Mouse (Mus musculus) spleen, postnatal 36 days (tissue): ENCODE results near the gene Ppia.
A peak's percentile ranks its signal among the peaks of the same experiment; 100 is the strongest.
"Not testable (repeated sequence)": the region's sequence is repeated elsewhere in the genome, so short reads cannot be mapped to it uniquely, and the experiment has no call there.

Experiments
- DNase-seq, 2 experiments: peaks; one replicate each; pipeline ENCODE4 v3.0.0; 2022; ENCODE audit warnings: low spot score in 2 of 2, mixed read lengths in 1 of 2

Ppia gene

GRCm38 (mm10) chr11:6414751-6415550 lies at the start of gene Ppia:
TSS of gene Ppia (plus strand) at chr11:6415443.
- DNase-seq: no peak

DNA sequence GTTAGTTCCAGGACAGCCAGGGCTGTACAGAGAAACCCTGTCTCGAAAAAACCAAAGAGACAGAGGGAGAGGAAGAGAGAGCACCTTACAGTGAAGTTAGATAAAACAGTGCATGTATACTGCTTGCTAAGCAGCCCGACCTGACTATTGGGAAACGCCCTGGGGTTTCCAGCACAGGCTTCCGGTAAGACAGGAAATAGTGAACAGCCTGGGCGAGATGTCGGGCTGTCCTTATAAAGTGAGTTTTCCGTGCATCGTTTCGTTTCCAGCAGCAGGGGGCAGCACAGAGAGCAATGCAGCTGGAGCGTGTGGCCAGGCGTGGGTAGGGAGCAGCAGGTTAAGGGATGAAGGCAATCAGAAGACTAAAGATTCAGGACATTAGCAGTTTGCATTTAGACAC lies 49.4 kb upstream of the Ppia start:
- DNase-seq: peak; percentile 82 to 84

- DNase-seq: no peak
Measured at GRCm38 (mm10) chr11:6366434-6366833, 48.8 kb upstream of the Ppia start.

DNA sequence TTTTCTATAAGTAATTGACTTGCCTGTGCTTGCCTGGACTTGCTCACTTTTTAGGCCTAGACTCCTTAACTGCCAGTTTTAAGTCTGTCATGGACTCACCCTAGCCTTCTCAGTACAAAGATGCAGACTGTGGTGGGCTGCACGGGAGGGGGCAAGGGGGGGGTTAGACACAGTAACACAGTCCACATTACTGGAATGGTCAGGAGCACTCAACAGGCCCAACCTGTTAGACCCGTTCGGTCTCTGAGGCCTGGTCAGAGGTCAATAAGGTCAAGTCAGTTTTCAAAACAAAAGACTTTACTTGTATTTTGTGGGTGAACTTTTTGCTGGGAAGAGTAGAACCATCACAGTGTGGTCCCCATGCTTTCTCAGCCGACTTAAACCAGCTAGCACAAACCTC lies 48.1 kb upstream of the Ppia start:
- no peak for DNase-seq

DNA sequence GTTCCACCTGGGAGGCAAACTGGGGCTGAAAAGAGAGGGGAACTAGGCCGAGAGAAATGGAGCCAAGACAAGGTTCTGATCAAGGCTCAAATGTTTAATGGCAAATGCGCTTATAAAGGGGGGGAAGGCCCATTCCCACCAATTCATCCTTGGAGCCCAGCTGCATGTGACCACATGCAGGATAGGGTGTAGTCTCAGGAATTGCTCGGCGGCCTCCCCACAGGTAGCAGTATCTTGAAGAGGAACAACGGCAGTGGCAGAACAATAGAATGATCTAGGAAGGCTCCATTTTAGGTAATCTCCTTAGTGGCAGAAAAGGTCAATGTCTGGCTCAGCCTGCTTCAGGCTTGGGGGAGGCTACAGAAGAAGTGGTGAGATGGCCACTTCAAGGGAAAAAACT lies 47.3 kb upstream of the Ppia start:
- DNase-seq: not testable (repeated sequence)

GRCm38 (mm10) chr11:6371376-6372155 lies 43.7 kb upstream of the Ppia start:
- DNase-seq: no peak

GRCm38 (mm10) chr11:6372784-6373183 lies 42.5 kb upstream of the Ppia start:
- DNase-seq: no peak

- DNase-seq: no peak
Measured at GRCm38 (mm10) chr11:6380916-6381315, 34.3 kb upstream of the Ppia start.

GRCm38 (mm10) chr11:6388126-6388725 lies 27.0 kb upstream of the Ppia start:
- no peak for DNase-seq

GRCm38 (mm10) chr11:6388726-6389413 lies 26.4 kb upstream of the Ppia start, which contains the start of gene Zmiz2:
TSS of gene Zmiz2 (plus strand) at chr11:6389074.
- DNase-seq: peak; percentile 92

DNA sequence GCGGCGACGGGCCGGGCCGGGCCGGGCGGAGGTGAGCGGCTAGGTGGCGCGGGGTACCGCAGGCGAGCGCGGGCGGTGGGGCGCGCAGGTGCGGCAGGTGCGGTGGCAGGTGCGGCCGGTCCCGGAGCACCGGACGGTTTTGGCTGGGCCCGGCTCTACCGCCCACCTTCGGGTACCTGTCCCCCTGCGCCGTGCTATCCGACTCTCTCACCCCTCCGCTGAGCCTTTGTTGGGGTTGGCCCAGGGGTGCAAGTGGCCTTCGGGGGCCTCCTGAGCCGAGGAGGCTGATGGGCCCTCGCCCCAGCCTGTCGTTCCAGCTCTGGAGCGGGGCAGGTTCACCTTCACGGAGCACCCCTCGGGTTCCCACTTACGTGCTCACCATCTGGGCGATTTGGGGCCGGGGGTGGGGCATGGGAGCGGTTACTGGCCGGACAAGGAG lies 25.7 kb upstream of the Ppia start:
- DNase-seq: peak in 1 of 2 experiments; percentile 38

DNA sequence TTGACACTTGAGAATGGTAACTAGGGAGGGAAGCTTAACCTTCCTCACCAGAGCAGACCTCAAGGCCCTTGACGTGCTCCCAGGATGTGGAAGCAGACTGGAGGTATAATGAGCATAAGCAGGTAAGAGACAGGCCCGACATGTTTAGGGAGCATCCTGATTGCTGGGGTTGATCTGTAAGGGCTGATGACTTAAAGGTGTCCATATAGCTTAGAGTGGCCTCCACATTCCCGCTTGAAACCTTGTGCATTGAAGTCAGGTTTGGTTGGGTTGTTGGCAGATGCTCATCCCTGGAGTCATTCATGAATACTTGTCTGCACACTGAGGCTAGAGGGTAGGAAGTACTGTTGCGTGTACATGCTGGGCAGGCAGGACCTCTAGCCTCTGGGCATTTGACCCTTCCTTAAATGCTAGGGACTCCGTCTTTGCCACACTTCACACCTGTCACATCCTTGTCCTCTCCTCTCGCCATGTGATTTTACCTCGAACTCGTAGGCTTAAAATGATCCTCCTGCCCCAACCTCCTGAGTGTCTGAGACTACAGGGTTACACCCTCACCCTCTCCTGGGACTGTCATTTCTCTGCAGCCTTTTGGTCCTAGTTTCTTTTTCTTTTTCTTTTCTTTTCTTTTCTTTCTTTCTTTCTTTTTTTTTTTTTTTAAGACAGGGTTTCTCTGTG lies 24.7 kb upstream of the Ppia start:
- DNase-seq: no peak

DNA sequence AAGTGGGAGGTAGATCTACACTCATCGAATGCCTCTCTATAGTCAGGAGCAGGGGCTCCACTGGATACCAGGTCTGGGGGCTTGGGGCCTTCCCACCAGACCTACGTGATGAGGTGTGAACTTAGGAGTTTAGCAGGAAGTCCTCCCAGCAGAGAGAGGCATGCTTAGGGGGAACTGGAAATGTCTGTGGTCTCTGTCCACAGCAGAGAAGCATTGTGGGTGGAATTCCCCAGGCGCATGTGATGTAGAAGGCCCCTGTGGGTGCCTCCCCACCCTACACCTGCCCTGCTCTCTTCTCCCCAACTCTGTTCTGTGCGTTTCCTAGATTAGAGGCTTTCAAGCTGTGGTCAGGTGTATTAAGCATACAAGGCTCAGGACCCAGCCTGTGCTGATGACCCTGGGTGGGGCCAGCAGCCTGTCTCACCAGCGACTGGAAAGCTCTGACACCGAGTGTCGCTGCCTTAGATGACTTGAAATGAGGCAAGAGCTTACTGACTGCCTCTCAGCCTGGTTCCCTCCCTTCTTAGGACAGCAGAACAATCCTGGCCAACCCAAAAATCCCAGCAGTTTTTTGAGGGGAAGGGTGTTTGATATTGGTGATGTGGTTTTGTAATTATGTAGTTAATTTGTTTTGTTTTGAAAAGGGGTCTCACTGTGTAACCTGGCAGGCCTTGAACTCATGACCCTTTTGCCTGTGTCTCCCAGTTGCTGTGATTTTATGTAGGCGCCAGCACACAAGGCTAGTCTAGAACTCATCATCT lies 23.5 kb upstream of the Ppia start:
- peak; percentile 83 for DNase-seq

DNA sequence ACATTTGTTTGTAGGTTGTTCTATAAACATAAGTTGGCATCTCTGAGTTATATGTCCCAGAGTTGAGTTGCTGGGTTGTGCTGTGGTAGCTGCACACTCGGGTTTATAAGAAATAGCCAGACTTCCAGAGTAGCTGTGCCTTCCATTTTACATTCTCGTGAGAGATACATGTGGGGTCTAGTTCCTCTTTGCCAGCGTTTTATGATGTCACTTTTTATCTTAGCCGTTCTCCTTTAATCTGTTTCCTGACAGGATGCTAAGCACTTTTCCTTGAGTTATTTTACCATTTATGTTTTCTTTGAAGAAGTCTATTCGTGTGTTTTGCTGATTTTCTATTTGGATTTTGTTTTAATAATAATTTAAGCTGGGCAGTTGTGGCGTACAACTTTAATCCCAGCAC lies 22.4 kb upstream of the Ppia start:
- no peak for DNase-seq

DNA sequence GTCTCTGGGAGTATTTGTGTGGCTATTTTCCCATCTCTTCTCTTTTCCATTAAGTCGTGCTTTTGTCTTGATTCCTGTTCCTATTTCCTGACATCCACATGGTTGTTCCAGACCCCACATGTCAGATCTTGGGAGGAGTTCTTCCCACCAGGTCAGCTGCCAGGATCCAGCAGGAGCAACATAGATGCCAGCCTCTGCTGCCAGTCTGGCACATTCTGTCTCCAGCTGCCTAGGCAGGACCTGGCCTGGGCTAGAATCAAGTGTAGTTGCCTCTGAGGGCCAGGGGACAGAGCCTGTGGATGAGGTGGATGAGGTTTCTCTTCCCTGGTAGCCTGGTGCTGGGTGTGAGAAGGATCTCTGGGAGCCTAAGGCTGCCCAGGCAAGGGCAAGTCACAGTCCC lies 21.4 kb upstream of the Ppia start:
- DNase-seq: no peak

DNA sequence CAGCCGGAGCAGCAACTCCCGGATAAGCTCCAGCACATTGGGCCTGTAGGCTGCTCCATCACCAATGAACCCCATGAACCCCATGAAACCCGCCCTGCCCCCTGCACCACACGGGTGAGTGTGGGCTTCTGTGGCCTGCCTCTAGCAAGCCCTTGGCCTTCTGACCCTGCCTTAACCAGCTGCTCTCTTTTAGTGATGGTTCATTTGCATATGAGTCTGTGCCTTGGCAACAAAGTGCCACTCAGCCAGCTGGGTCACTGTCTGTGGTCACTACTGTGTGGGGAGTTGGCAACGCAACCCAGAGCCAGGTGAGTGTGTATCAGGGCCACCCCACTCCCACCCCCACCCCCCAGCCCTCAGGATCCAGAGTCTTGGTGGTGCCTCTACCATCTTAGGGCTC lies 19.7 kb upstream of the Ppia start:
- DNase-seq: no peak

- DNase-seq: no peak
Measured at GRCm38 (mm10) chr11:6398141-6398540, 17.1 kb upstream of the Ppia start.

- peak; percentile 63 to 66 for DNase-seq
Measured at GRCm38 (mm10) chr11:6402515-6403510, 12.4 kb upstream of the Ppia start.

- no peak for DNase-seq
Measured at GRCm38 (mm10) chr11:6403830-6404405, 11.3 kb upstream of the Ppia start.
